Mouse (Mus musculus) midbrain, embryonic 11.5 days (tissue): Measurements from ENCODE around the gene Fus. TPM values are rescaled to one million over a fixed set of nuclear protein-coding genes. Genes with fewer than 3 reads are reported as not detected.
"Not testable (repeated sequence)": the region's sequence is repeated elsewhere in the genome, so short reads cannot be mapped to it uniquely, and the experiment has no call there.

Source experiments
- ATAC-seq: fragments of 200-750 bp; cut with Nextera tagmentation; 2 replicates; pipeline ENCODE4 v1.8.0; 2017; ENCODE audit warnings: moderate TSS enrichment, moderate library complexity; ENCODE audit not compliant: low FRiP score
- DNase-seq: peaks from one replicate; pipeline ENCODE4 v3.0.0; 2015; ENCODE audit warnings: low spot score; ENCODE audit errors: missing footprints
- H3K27ac ChIP-seq: fragments of 300-500 bp; sonication (generic); 2 replicates; pipeline ENCODE4 v1.5.1; 2014; ENCODE audit warnings: low read depth, low read length
- H3K27me3 ChIP-seq: fragments of 300-500 bp; sonication (generic); 2 replicates; pipeline ENCODE4 v1.6.1; 2014; ENCODE audit warnings: mild to moderate bottlenecking, low read length, moderate library complexity, mixed read lengths; ENCODE audit not compliant: control insufficient read depth, insufficient read depth
- H3K36me3 ChIP-seq: fragments of 300-500 bp; sonication (generic); 2 replicates; pipeline ENCODE4 v1.6.1; 2014; ENCODE audit warnings: mild to moderate bottlenecking, low read length, moderate library complexity, mixed read lengths; ENCODE audit not compliant: control insufficient read depth, insufficient read depth
- H3K4me1 ChIP-seq: fragments of 300-500 bp; sonication (generic); 2 replicates; pipeline ENCODE4 v1.6.1; 2014; ENCODE audit warnings: low read length; ENCODE audit not compliant: control insufficient read depth, insufficient read depth
- H3K4me2 ChIP-seq: fragments of 300-500 bp; sonication (generic); 2 replicates; pipeline ENCODE4 v1.6.1; 2014; ENCODE audit warnings: mild to moderate bottlenecking, moderate library complexity
- H3K4me3 ChIP-seq: fragments of 300-500 bp; sonication (generic); 2 replicates; pipeline ENCODE4 v1.5.1; 2014; ENCODE audit warnings: low read depth, low read length
- H3K9ac ChIP-seq: fragments of 300-500 bp; sonication (generic); 2 replicates; pipeline ENCODE4 v1.6.1; 2014; ENCODE audit warnings: low read length
- H3K9me3 ChIP-seq: fragments of 300-500 bp; sonication (generic); 2 replicates; pipeline ENCODE4 v1.6.1; 2016; ENCODE audit warnings: low read length; ENCODE audit not compliant: control insufficient read depth
- WGBS: fragments of 180-500 bp; shearing (Covaris S2); extraction: QIAGEN DNeasy Blood & Tissue Kit; methylation state at CpG from one replicate; pipeline ENCODE4 v1.1.7; 2014; 5-methylcytosine and 5-hydroxymethylcytosine counted together
- polyA plus RNA-seq: library from polyadenylated mRNA; unstranded; fragments of >200 nt; fragmentation: Nextera tagmentation; extraction: Ambion mirVana; gene quantifications from 2 replicates; pipeline ENCODE4 v1.2.1, GENCODE M21; 2014

Gene Fus
- polyA plus RNA-seq, 1 experiment from 2014 or later = 51.6 TPM

DNA sequence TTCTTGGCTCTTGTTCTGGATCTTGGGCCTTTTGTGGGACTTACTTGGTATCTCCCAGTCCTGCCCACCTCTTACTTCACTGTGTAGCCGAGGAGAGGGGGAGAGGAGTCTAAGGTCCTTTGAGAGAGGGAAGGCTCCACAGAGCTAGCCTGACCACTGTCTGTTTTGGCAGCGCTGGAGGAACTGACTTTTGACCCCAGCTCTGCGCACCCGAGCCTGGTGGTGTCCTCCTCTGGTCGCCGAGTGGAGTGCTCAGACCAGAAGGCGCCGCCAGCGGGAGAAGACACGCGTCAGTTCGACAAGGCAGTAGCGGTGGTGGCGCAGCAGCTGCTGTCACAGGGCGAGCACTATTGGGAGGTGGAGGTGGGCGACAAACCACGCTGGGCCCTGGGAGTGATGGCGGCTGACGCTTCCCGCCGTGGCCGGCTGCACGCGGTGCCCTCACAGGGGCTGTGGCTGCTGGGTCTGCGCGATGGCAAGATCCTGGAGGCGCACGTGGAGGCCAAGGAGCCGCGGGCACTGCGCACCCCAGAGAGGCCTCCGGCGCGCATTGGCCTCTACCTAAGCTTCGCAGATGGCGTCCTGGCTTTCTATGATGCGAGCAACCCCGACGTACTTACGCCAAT, 42.6 kb downstream of the Fus start:
- no peaks in the 10 kb centered on the region for H3K36me3 ChIP-seq
- 49% methylated on average over 40 of the region's 40 CpGs for WGBS
- H3K9me3 ChIP-seq = no peaks in the 10 kb centered on the region
- no peaks in the 10 kb centered on the region; the same call in 1 of the 2 replicates for H3K27me3 ChIP-seq
- no peak overlapping the region for H3K9ac ChIP-seq
- no peak overlapping the region for H3K27ac ChIP-seq
- no peaks in the 10 kb centered on the region for H3K4me1 ChIP-seq
- no peak overlapping the region for H3K4me3 ChIP-seq
- ATAC-seq (no peak), DNase-seq (peak; percentile 70)
- H3K4me2 ChIP-seq = no peak overlapping the region

DNA sequence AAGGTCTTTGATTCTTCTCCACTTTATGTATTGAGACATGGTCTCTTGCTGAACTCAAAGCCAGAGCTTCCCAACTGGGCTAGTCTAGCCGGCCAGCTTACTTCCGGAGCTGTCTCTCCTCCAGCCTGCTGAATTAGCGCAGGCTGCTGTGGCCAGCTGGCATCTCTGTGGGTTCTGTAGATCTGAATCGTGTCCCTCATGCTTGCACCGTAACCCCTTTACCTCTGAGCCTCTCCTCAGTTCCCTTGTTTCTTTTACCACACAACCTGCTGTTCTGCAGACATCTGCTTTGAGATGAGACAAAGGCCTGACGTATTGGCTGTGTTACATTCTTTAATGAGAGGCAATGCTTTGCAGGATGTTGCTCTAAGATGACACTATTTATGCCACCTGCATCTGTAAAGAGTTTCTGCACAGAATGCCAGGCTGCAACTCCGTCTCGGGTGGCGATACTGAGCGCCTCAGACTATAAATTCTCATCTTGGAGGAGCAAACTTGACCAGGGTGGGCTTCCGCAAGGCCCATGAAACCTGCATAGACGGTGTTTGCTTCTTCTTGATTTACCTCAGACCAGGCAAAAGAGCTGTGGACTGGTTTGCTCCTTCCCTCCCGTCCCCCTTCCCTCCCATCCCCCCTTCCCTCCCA, 45.0 kb downstream of the Fus start:
- Histone ChIP-seq H3K36me3 (no peaks in the 10 kb centered on the region), H3K4me1 (no peaks in the 10 kb centered on the region), H3K9ac (no peak overlapping the region), H3K9me3 (no peaks in the 10 kb centered on the region), H3K27me3 (no peaks in the 10 kb centered on the region; the same call in 1 of the 2 replicates), H3K4me3 (no peak overlapping the region), H3K4me2 (no peak overlapping the region), H3K27ac (no peak overlapping the region)
- WGBS = 79% methylated on average over 13 of the region's 13 CpGs
- DNase-seq (peak; percentile 65), ATAC-seq (no peak)

DNA sequence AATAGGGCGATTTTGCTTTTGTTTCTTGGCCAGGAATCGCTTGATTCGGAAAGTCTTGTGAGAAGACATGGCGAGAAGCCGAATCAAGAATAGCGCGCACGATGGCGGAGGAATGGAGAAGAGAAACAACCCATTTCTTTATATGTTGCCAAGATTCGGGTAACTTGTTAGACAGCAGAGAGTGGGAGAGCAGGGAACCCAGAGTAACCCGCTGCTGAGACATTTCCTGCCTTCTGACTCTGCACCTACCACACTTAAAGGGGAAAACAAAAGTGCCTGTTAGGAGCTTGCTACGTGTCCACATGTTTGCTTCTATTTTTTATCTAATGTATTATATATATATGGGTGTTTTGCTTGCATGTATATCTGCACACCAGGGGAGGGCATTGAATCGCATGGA, 45.9 kb downstream of the Fus start:
- Histone ChIP-seq H3K4me3 (no peak overlapping the region), H3K4me1 (no peaks in the 10 kb centered on the region), H3K4me2 (no peak overlapping the region), H3K36me3 (no peaks in the 10 kb centered on the region), H3K9me3 (no peaks in the 10 kb centered on the region), H3K9ac (no peak overlapping the region), H3K27ac (no peak overlapping the region), H3K27me3 (no peaks in the 10 kb centered on the region)
- whole genome bisulfite sequencing = 91% methylated on average over 13 of the region's 13 CpGs
- no peak for DNase-seq
- no peak for ATAC-seq

DNA sequence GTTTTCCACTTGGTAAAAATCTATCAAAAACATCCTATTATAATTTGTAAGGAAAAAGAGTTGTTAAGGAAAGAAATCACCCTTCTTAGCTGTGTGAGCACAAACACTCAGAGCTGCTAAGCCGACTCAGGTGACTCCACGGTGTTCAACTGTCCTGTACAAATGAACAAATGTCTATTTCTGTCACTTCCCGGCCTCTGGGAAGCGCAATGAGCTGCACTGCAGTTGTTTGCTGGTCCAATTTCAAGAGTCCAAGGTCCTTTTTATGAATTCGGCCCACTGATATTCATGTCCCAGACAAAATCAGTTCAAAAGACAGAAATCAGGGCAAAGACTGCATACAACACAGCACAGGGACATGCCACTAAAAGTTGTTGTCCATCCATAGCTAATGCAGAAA, 48.9 kb downstream of the Fus start:
- not testable (repeated sequence) for H3K27ac ChIP-seq, H3K4me2 ChIP-seq, H3K27me3 ChIP-seq, H3K4me3 ChIP-seq, H3K4me1 ChIP-seq, ATAC-seq, H3K9me3 ChIP-seq, DNase-seq, H3K9ac ChIP-seq, H3K36me3 ChIP-seq
- 84% methylated on average over 5 of the region's 5 CpGs for WGBS

DNA sequence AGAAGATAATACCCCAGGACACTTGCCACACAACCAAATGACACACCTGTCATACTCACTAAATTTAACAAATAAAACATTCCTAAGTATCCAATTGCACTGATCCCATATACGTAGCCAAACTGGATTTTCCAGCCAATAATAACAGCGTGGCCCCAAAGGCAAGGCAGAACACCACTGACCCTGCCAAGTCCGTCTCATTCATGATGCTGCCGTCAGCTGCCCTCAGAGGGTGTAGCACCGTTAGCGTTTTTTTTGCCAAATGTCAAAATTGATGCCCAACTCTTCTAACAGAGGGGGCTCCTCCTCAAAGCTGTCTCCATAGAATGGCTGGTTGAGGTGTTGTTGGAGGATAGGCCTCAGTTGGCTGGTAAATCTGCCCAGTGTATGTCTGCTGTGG, 49.4 kb downstream of the Fus start:
- Histone ChIP-seq H3K4me1 (no peaks in the 10 kb centered on the region), H3K36me3 (no peaks in the 10 kb centered on the region), H3K4me3 (no peak overlapping the region), H3K9ac (no peak overlapping the region), H3K27ac (no peak overlapping the region), H3K9me3 (no peaks in the 10 kb centered on the region), H3K27me3 (no peaks in the 10 kb centered on the region), H3K4me2 (no peak overlapping the region)
- DNase-seq = no peak
- 84% methylated on average over 6 of the region's 6 CpGs for WGBS
- ATAC-seq = no peak

DNA sequence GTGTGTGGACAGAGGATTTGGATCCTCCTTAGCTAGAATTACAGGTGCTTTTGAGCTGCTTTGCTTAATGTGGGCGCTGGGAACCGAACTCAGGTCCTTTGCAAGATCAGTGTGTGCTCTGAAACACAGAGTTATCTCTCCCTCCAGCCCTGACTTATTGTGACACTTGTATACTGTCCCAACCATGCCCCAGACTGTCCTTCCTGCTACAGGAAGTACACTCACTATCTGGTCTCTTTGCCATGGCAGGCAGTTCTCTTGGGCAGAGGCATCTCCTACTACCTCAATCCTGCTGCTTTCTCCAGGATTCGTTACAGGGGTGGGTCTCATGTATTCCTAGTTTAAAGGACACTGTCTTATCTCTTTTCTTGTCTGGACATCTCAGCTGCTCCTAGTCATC, 51.0 kb downstream of the Fus start:
- no peaks in the 10 kb centered on the region for H3K9me3 ChIP-seq
- H3K4me3 ChIP-seq = no peak overlapping the region
- no peak for DNase-seq
- 83% methylated on average over 3 of the region's 3 CpGs for WGBS
- H3K27ac ChIP-seq = no peak overlapping the region
- H3K4me2 ChIP-seq = no peak overlapping the region
- H3K27me3 ChIP-seq = no peaks in the 10 kb centered on the region
- ATAC-seq = no peak
- H3K36me3 ChIP-seq = no peaks in the 10 kb centered on the region
- H3K4me1 ChIP-seq = no peaks in the 10 kb centered on the region
- H3K9ac ChIP-seq = no peak overlapping the region

DNA sequence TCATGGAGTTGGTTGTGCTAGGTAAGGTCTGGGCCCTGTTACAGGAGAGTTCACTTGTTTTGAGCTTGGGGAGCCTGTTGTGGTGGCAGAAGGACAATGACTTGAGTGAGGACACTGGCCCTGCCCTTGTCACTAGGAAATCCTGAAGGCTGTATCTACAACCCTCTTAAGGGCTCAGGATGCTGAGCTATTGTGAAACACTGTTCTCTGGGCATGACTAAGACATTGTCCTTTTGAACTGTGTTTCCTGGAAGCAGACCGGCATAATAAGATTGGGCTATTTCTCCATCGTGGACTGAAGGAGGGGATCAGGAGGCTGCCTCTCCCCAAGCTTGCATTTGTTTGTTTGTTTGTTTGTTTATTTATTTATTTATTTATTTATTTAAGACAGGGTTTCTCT, 51.9 kb downstream of the Fus start:
- no peak overlapping the region for H3K27ac ChIP-seq
- ATAC-seq (no peak), DNase-seq (no peak)
- H3K4me2 ChIP-seq = no peak overlapping the region
- no peak overlapping the region for H3K4me3 ChIP-seq
- no peaks in the 10 kb centered on the region for H3K4me1 ChIP-seq
- H3K9me3 ChIP-seq = no peaks in the 10 kb centered on the region
- H3K27me3 ChIP-seq = no peaks in the 10 kb centered on the region
- WGBS = 88% methylated on average over 2 of the region's 2 CpGs
- H3K9ac ChIP-seq = no peak overlapping the region
- H3K36me3 ChIP-seq = no peaks in the 10 kb centered on the region

DNA sequence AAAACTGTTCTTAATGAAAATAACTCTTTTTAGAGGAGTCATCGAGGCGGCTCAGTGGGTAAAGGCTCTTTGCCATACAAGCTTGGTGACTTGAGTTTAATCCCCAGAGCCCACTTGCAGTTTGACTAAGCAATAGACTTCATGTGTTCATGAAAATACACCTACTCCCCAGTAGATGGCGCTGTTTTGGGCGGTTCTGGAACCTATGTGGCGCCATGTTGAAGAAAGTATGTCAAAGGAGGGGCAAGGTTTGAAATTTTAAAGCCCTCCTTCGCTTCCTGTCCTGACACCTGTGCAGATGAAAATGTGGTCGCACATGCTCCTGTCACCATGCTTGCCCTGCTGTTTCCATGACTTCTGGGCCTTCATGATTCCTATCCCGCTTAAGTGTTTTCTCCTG, 55.7 kb downstream of the Fus start:
- no peaks in the 10 kb centered on the region for H3K36me3 ChIP-seq
- H3K9me3 ChIP-seq = no peaks in the 10 kb centered on the region
- 66% methylated on average over 8 of the region's 8 CpGs for WGBS
- no peak for ATAC-seq
- H3K4me2 ChIP-seq = no peak overlapping the region
- no peaks in the 10 kb centered on the region for H3K27me3 ChIP-seq
- no peak overlapping the region for H3K9ac ChIP-seq
- H3K27ac ChIP-seq = no peak overlapping the region
- DNase-seq = no peak
- no peak overlapping the region for H3K4me3 ChIP-seq
- no peaks in the 10 kb centered on the region for H3K4me1 ChIP-seq

DNA sequence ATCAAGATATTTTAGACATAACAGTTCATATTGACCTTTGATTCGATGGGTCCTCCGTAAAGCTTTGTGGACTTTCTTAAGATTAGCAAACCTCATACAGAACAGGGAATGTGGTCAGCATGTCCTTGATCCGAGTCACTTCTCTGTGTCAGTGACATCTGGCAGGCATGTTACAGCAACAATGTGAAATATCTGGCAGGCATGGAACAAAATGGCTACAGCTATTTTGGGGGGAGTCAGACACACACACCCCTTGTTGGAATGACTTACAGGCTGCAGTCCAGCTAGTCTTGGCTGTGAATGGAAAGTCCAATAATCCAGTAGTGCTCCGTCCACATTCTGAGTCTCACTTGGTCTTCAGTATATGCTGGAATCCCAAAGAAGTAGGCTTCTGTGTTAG, 56.3 kb downstream of the Fus start:
- Histone ChIP-seq H3K27ac (no peak overlapping the region), H3K4me3 (no peak overlapping the region), H3K9ac (no peak overlapping the region), H3K4me2 (no peak overlapping the region), H3K36me3 (no peaks in the 10 kb centered on the region), H3K9me3 (no peaks in the 10 kb centered on the region), H3K27me3 (no peaks in the 10 kb centered on the region), H3K4me1 (no peaks in the 10 kb centered on the region)
- no peak for ATAC-seq
- 94% methylated on average over 4 of the region's 4 CpGs for WGBS
- DNase-seq = no peak
